Mouse (Mus musculus) layer of hippocampus, postnatal 36 days (tissue): ENCODE measurements around the gene Epo. TPM values are rescaled to one million over a fixed set of nuclear protein-coding genes. Genes with fewer than 3 reads are reported as not detected.
A peak's percentile ranks its signal among the peaks of the same experiment; 100 is the strongest.

Source experiments
- DNase-seq, 2 experiments: peaks; one replicate each; pipeline ENCODE4 v3.0.0; 2022
- total RNA-seq, 2 experiments: library from RNA; stranded (reverse); gene quantifications; 2 replicates each; pipeline ENCODE4 v1.2.3; 2021

Epo gene
- total RNA-seq = not detected

GRCm38 (mm10) chr5:137533117-137533827 is at the start of gene Epo, which contains the start of gene Gnb2:
Epo (minus strand) TSS chr5:137533242.
Gnb2 (minus strand) TSS chr5:137533510.
- DNase-seq = peak; percentile 95 to 96

GRCm38 (mm10) chr5:137582702-137583101 is 49.7 kb upstream of the Epo start:
- DNase-seq = no peak

GRCm38 (mm10) chr5:137580246-137580645 is 47.2 kb upstream of the Epo start:
- DNase-seq = no peak

- DNase-seq = peak; percentile 39 to 60
Observed at GRCm38 (mm10) chr5:137574470-137574901, 41.4 kb upstream of the Epo start.

GRCm38 (mm10) chr5:137570691-137571586 is 37.9 kb upstream of the Epo start:
- no peak for DNase-seq

- DNase-seq = no peak
Observed at GRCm38 (mm10) chr5:137570181-137570580, 37.1 kb upstream of the Epo start.

- no peak for DNase-seq
Observed at GRCm38 (mm10) chr5:137569665-137570064, 36.6 kb upstream of the Epo start, which contains the start of gene Tfr2. Tfr2 (plus strand) TSS chr5:137569840.

GRCm38 (mm10) chr5:137569031-137569430 is 36.0 kb upstream of the Epo start:
- no peak for DNase-seq

- DNase-seq = no peak
Observed at GRCm38 (mm10) chr5:137568223-137568798, 35.3 kb upstream of the Epo start.

GRCm38 (mm10) chr5:137566416-137566815 is 33.4 kb upstream of the Epo start:
- no peak for DNase-seq

- DNase-seq = no peak
Observed at GRCm38 (mm10) chr5:137565744-137566143, 32.7 kb upstream of the Epo start.

- DNase-seq = peak in 1 of 2 experiments; percentile 38
Observed at GRCm38 (mm10) chr5:137562965-137563364, 29.9 kb upstream of the Epo start.

GRCm38 (mm10) chr5:137561556-137561955 is 28.5 kb upstream of the Epo start:
- DNase-seq = no peak

- DNase-seq = no peak
Observed at GRCm38 (mm10) chr5:137553898-137554297, 20.9 kb upstream of the Epo start.

- peak; percentile 88 to 90 for DNase-seq
Observed at GRCm38 (mm10) chr5:137553411-137553837, 20.4 kb upstream of the Epo start, which contains the start of gene Actl6b. Actl6b (plus strand) TSS chr5:137553517.

GRCm38 (mm10) chr5:137553000-137553399 is 20.0 kb upstream of the Epo start:
- no peak for DNase-seq

- no peak for DNase-seq
Observed at GRCm38 (mm10) chr5:137551119-137551518, 18.1 kb upstream of the Epo start.

GRCm38 (mm10) chr5:137549840-137550239 is 16.8 kb upstream of the Epo start:
- DNase-seq = no peak

GRCm38 (mm10) chr5:137545596-137545995 is 12.6 kb upstream of the Epo start:
- DNase-seq = no peak

GRCm38 (mm10) chr5:137544926-137545325 is 11.9 kb upstream of the Epo start:
- no peak for DNase-seq

- no peak for DNase-seq
Observed at GRCm38 (mm10) chr5:137541768-137542540, 8.9 kb upstream of the Epo start.

- DNase-seq = no peak
Observed at GRCm38 (mm10) chr5:137540991-137541390, 7.9 kb upstream of the Epo start.
